Mouse (Mus musculus) naive thymus-derived CD4-positive, alpha-beta T cell, adult 5 months (primary cell): ENCODE data around the gene Pa2g4. TPM values are rescaled to one million over a fixed set of nuclear protein-coding genes. Genes with fewer than 3 reads are reported as not detected.

Experiments
- polyA plus RNA-seq: library from polyadenylated mRNA; unstranded; fragments of 100-300 nt; shearing (Covaris generic); gene quantifications from one replicate; pipeline ENCODE4 v1.2.1, GENCODE M21; 2017

The Pa2g4 gene
- 27.6 TPM for polyA plus RNA-seq

GRCm38 (mm10) chr10:128565788-128566531, at the start of gene Pa2g4:
Gene Pa2g4 (minus strand): TSS chr10:128565987.

DNA sequence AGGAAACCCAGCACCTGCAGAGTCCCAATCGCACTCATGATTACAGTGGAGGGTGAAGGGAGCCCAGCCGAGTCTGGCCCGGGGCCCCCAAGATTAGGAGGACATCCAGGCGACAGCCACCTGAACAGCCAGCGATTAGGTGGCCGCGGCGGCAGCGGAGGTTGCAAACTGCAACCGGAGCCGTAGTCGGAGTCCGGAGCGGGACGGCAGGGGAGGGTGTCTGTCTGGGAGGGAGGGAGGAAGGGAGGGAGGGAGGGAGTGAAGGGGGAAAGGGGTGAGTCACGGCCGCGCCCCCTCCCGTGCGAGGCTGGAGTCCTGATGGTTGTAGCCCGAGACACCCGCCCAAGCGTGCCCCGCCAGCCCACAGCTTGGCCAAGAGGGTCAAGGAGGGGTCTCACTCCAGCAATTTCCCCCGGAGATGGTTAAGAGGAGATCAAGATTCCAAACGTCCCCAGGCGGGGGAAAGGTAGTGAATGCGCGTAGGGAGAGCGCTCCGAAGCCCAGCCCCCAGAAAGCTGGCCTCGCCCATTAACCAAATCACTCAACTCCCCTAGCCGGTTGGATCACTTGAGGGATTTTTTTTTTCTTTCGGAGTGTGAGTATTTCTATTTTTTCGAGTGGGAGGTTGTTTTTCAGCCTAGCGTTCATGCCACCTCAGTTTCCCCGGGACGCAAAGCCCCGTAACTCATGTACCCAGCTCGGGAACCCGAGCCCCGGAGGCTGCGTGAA, 23.8 kb upstream of the Pa2g4 start, which contains the start of gene Erbb3:
Gene Erbb3 (minus strand): TSS at position 189 of the 729 bp plus-strand sequence.

GRCm38 (mm10) chr10:128548947-128549681, 16.7 kb downstream of the Pa2g4 start, which contains the start of gene Rpl41:
Gene Rpl41 (minus strand): TSS chr10:128549305.

DNA sequence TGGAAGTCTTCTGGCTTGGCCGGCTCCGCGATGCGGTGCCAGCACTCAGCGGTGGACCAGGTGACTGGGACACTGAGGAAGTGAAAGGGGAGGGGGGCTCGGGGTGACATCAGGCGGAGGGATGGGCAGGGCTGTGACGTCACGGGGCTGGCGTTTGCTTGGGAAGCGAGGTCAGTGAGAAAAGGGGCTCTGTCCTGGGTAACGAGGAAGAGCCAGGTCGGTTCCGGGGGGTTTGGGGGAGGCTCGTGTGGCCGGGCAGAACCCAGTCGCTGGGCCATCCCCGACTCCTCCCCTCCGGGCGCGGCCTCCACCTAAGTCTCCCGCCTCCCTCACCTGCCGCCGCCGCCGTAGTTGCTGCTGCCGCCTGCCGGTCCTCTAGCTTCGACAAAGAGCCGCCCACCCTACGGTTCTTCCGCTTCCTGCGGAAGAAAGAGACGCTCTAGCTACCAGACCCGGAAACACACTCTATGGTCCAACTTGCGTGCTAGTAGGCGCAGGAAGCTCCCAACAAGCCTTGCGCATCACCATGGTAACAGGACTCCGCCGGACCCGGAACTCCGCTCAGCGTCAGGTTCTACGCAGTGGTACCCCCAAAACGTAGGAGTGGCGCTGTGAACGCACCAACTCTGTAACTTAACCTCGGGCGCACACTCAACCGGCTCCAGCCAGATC, 18.3 kb downstream of the Pa2g4 start, which contains the start of gene Zc3h10:
Gene Zc3h10 (minus strand): TSS at position 414 of the 672 bp plus-strand sequence.

DNA sequence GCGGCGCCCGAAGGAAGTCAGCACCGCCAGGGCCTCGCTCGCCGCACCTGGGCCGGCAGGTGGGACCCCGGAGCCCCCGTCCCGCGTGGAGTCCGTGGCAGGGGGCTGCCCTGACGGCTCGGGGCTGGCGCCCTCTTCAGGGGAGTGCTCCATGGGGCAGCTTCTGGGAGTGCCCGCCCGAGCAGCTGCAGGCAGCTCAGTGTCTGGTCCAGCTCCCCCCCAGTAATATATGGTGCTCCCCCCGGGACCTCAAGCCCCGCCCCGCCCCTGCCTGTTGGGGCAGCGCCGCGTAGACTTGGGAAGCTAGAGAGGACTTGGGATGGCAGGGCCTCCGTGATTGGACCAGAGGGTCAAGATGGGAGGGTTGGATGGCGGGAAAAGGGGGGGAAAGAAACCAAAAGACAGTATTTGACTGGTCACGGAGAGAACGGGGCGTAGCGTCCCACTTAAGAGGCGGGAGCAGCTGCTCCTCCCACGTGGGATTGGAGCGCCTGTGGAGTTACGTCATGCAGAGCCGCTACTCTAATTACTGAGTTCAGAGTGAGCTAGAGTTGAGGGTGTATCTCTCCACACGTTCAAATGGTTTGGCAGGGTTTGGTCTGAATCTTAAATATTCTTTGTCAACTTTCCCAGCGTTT, 40.0 kb downstream of the Pa2g4 start, which contains the start of gene Esyt1:
Gene Esyt1 (minus strand): TSS at position 201 of the 638 bp plus-strand sequence.

Other genes with a start within 250 kb of the Pa2g4 start
- 18.9 TPM for gene Cnpy2, start 243.5 kb downstream of the Pa2g4 start, polyA plus RNA-seq
- 128 TPM for gene Cs, start 228.3 kb downstream of the Pa2g4 start, polyA plus RNA-seq
- 39.7 TPM for gene Coq10a, start 197.0 kb downstream of the Pa2g4 start, polyA plus RNA-seq
- gene Ankrd52, start 188.9 kb downstream of the Pa2g4 start, polyA plus RNA-seq: 4.8 TPM
- gene Slc39a5, start 164.8 kb downstream of the Pa2g4 start, polyA plus RNA-seq: not detected
- 47.3 TPM for gene Nabp2, start 154.5 kb downstream of the Pa2g4 start, polyA plus RNA-seq
- gene Rnf41, start 154.3 kb downstream of the Pa2g4 start, polyA plus RNA-seq: 23.1 TPM
- gene Smarcc2, start 106.7 kb downstream of the Pa2g4 start, polyA plus RNA-seq: 93.1 TPM
- 1,093 TPM for gene Myl6, start 71.8 kb downstream of the Pa2g4 start, polyA plus RNA-seq
- gene Myl6b, start 67.3 kb downstream of the Pa2g4 start, polyA plus RNA-seq: 3.2 TPM
- 269 TPM for gene Esyt1, start 40.1 kb downstream of the Pa2g4 start, polyA plus RNA-seq
- gene Zc3h10, start 18.2 kb downstream of the Pa2g4 start, polyA plus RNA-seq: 32.4 TPM
- 2,874 TPM for gene Rpl41, start 16.7 kb downstream of the Pa2g4 start, polyA plus RNA-seq
- 1.2 TPM for gene Erbb3, start 23.7 kb upstream of the Pa2g4 start, polyA plus RNA-seq
- gene Rps26, start 60.8 kb upstream of the Pa2g4 start, polyA plus RNA-seq: 770 TPM
- 7.6 TPM for gene Ikzf4, start 80.0 kb upstream of the Pa2g4 start, polyA plus RNA-seq
- 18.4 TPM for gene Suox, start 108.1 kb upstream of the Pa2g4 start, polyA plus RNA-seq
- 26.5 TPM for gene Rab5b, start 130.3 kb upstream of the Pa2g4 start, polyA plus RNA-seq
- 6.4 TPM for gene Pmel, start 138.2 kb upstream of the Pa2g4 start, polyA plus RNA-seq
- gene Cdk2, start 139.0 kb upstream of the Pa2g4 start, polyA plus RNA-seq: 36.7 TPM
- 1,128 TPM for gene Dgka, start 178.9 kb upstream of the Pa2g4 start, polyA plus RNA-seq
- 31.8 TPM for gene Pym1, start 181.9 kb upstream of the Pa2g4 start, polyA plus RNA-seq
- gene Mmp19, start 224.9 kb upstream of the Pa2g4 start, polyA plus RNA-seq: not detected
- gene Dnajc14, start 238.1 kb upstream of the Pa2g4 start, polyA plus RNA-seq: 54.8 TPM
- gene Tmem198b, start 238.4 kb upstream of the Pa2g4 start, polyA plus RNA-seq: 5.8 TPM